Mouse (Mus musculus) lung, postnatal 10 days (tissue): ENCODE measurements around the gene Slc46a3.
A peak's percentile ranks its signal among the peaks of the same experiment; 100 is the strongest.

Experiments
- DNase-seq: peaks from one replicate; pipeline ENCODE4 v3.0.0; 2021

Slc46a3 gene

DNA sequence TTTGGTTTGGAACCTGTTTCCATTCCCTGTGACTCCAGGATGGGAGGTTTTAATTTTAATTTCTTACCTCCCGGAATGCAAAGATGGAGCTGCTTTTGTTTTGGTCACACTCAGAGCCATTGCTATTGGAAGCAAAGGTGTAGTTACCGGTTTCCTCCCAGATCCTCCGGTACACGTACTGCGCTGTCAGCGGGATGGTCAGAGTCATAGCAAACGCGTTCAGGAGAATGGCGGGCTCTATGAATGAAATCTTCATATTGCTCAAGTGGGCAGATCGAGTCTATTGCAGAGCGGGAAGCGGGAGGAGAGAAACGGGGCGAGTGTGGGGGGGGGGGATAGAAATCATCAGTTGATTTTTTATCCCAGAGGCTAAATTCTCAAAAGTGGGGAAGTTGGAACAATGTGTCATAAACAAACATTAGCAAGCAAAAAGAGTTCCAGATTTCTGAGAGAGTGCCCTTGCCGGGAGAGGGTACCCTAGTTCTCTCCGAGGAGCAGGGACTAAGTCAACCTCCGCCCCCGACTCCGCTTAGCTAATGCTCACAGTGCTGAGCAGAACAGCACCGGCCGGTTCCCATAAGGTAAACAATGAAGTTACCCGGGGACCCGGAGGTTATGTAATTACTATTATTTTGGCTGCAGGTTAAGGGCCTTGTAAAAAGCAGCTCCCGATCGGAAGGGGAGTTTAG, 705 bp downstream of the Slc46a3 start:
- DNase-seq: peak; percentile 44

DNA sequence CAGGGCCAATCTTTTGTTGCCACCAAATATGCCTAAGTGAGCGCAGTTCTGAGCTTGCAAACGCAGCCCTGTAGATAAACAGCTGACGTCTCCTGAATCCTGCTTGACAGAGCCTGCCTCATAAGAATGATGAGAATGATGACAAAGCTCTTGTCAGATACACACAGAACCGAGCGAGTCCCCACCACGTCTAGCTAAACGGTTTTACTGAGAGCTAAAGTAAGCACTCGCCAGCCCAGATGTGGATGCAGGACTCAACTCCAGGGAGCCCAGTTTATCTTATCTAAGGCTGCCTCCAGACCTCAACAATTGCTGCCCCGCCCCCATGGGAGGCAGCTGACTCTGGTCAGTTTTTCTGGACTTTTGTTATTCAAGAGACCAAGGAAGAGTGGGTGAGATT, 1.5 kb downstream of the Slc46a3 start:
- DNase-seq: no peak

DNA sequence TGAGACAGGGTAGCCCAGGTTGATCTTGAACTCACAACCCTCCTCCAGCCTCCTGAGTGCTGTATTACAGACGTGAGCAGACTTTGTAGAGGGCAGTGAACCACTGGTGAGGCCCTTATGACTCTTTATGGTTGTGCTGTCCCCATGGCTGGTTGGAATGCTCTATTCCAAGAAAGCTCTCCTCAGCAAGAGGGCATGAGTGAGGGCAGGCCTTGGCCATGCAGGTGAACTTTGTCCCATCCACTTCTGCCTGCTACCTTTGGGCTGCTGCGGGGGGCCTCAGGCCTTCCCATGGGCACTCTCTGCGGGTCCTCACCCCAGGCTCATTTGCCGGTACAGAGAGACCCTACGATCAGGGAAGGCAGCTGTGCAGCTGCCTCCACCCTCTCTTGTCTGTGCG, 1.9 kb downstream of the Slc46a3 start:
- no peak for DNase-seq

DNA sequence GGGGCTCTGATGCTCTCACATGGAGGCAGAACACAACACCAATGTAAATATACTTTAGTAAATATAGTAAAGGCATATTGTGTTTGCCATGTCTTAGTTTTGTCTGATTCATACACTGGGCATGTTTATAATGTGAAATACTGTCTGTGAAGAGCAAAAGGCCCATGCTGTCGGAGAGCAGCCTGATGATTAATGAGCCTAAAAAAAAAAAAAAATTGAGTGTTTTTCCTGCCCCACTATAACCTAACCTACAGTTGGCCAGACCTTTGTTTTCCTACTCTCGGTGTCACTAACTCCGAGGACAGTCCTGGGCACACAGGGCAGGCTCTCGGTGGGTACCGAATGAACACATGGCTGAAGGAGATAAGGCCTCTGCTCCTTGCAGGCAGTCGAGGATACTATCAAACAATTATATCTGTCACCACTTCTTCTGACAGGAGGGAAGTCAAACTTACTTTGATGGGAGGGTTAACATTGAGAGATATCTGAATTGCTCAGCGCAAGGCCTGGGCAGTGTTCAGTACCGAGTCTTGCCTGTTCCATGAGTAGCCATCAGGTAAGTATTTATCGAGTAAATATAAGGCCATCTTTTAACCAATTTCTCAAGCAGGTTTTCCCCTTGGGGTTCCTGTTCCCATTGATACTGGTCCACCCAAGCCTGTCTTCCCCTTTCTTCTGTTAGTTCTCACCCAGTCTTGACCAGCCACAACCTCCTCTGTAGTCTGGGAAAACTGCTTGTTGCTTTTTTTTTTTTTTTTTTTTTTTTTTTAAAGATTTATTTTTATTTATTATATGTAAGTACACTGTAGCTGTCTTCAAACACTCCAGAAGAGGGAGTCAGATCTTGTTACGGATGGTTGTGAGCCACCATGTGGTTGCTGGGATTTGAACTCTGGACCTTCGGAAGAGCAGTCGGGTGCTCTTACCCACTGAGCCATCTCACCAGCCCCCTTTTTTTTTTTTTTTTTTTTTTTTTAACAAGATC, 6.0 kb downstream of the Slc46a3 start:
- DNase-seq: no peak

DNA sequence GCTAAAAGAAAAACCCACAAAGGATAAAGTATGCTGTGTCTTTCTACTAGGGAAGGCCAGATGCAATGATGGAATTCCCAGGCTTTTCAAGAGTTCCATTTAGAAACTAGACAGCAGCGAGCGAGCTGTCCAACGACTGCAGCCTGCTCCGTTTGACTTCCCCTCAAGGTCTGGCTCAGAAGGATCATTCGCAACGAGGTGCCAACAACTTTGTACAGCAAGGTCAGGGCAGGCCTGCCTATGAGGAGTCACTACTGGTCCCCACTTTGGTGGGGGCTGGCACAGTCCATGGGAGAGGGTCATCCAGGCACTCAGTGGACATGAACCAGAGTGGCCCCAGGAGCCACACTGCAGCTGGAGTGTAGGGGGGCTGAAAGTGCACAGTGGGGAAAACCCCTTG, 11.0 kb downstream of the Slc46a3 start:
- no peak for DNase-seq

DNA sequence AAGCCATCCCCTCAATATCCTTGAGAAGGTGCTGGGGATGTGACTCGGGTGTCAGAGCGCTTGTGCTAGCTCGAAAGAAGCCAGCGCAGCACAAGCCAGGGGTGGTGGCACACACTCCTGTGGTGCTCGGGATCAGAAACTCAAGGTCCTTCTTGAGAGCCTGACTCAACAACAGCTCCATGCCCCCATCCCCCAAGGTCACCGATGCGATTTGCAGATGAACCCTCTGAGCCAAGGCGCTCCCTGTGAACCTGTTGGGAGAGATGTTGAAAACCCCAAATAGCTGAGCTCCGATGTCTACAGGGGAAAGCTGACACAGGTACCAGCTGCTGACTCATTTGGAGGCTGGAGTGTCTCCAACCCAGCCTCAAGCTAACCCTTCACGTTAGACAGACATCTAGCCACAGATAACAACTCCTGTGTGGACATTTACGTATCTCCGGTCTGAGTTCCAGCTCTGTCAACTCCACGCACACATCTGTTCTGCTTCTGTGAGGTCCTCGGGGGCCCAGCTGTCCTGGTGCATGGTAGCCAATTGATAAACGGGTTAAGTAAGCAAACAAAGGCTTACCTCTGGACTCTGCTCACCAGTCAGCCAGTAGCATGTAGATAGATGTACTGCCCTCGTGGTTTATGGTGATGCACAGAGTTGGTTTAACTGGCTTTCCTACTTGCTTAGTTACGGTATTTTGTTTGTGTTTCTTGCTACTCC, 14.5 kb downstream of the Slc46a3 start:
- no peak for DNase-seq

DNA sequence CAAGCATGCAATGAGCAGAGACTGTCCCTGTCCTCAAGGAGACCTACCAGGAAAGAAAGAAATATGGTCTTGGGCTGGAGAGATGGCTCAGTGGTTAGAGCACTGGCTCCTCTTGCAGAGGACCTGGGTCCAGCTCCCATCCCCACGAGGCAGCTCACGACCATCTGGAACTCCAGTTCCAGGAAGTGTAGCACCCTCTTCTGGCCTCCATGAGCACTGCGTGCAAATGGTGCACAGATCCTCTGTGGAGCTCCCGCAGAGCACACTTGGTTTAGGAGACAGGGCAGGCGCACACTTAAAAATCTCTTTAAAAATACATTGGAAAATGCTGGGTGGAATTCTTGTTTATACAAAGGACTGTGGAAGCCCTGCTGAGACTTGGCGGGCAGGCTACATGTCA, 17.1 kb downstream of the Slc46a3 start:
- peak; percentile 25 for DNase-seq

DNA sequence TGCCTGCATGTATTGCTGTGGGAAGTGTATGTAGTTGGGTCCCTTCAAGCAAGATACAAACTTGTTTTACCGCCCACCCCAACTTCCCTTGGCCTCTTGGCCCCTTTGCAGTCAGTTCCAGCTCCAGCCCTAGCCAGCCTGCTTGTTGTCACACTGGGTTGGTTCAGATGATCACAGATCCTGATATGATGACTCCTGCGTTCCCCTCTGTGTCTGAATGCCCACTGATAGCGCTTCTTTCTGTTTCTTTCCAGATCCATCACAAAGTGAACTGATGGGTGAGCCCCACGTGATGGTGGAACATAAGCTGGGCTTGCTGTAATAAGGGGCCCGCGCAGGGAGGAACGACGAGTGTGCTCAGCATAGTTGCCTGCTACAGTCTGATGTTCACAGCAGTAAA, 19.4 kb downstream of the Slc46a3 start:
- no peak for DNase-seq

DNA sequence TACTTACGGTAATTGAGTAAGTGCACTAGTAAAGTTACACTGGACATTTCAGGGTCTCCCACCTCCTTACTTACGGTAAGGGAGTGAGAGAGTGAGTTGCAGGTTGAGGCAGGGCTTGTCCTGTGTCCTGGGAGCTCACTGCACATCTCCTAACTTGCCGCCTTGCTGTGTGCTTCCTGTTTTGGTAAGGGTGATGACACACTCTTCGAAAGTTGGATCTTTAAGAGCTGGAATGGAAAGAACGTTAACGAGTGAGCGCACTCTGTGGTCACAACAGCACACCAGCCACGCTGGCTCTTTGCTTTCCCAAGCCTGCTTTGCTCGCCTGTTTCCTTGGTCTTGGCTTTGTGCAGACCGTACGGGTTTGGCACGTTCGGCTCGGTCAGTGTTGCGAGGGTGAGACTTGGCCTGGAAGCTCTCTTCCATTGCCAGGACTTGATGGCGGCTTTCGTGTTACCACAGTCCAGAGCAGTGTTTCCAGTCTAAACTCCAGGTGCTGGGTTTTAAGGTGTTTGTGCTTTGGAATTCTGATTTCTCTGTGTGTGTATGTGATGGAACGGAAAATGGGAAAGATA, 20.0 kb downstream of the Slc46a3 start:
- no peak for DNase-seq

DNA sequence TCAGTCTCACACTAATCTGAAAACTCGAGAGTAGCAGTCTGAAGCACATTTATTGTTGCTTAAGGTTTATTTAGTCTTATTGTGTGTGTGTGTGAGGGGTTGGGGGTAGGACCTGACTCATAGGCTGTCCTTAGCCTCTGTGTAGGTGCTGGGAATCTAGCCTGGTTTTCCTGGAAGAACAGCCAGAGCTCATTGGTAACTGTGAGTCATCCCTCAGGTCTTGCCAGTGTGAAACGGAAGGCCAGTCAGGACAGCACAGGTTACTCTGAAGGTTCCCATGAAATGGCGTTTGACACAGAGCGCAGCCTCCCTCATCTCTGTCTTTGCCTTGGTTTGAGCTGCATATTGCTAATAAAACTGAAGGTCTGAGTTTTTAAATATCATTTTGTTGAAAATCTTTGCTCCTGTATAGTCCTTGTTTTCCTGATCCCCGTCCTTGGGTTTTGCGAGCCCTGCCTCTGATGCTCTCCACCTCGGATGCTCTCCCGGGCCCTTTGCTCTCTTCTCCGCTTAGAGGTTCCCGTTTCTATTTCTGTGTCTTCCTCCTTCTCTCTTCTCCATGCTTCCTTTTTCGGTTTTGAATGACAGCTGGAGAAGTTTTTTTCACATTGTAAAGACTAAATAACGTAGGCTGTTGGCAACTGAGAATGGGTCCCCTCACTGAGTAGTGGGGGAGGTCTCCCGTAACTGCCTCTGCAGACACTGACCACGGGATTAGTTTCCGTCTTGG, 23.4 kb downstream of the Slc46a3 start:
- no peak for DNase-seq

DNA sequence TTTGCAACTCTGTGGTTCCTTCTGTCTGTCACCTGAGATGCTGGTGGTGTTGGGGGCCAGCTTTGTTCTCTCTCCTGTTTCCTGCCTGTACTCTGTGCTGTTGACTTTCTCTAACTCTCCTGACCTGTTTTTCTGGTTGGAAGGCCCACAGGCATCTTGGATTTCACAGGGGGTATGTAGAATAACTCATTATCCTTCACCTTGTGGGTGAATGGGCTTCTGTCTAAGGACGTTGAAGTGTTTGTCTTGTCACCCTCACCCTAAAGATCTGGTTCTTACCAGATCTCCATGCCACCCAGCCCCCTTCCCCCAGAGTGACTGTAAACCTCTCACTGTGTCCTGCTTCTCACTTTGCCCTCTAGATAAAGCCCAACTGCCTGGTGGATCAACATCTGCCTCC, 24.3 kb downstream of the Slc46a3 start:
- DNase-seq: no peak

DNA sequence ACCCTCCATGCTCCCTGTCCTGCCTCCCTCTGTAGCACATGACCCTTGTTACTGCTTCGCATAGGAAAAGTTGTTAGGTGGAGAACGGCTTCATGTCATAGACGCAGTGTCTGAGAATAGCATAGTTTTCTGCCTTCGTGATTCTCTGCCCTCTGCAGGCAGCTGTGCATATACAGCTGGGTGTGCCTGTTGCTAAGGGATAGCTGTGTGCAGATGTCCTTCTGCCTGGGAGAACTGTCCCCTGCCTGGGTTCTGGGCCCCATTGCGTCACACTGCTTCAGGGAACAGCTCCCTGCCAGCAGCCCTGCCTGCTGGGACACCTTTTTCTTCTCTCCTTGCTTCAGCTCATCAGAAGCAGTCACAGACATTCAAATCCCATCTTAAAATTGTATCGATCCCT, 25.0 kb downstream of the Slc46a3 start:
- no peak for DNase-seq

DNA sequence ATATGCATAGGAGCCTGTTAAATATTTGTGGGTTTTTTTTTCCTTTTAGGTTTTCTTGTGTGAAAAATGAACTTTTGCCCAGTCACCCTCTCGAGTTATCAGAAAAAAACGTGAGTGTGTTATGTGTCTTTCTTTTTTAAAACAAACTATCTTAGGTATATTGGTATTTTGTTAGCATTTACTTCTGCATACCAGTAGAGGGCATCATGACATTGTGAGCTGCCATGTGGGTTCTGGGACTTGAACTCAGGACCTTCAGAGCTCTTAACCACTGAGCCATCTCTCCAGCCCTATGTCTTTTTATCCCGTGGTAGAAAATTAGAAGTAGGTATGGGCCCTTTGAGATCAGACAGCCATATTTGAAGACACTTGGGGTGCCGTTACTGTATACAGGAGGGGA, 25.9 kb downstream of the Slc46a3 start:
- no peak for DNase-seq

DNA sequence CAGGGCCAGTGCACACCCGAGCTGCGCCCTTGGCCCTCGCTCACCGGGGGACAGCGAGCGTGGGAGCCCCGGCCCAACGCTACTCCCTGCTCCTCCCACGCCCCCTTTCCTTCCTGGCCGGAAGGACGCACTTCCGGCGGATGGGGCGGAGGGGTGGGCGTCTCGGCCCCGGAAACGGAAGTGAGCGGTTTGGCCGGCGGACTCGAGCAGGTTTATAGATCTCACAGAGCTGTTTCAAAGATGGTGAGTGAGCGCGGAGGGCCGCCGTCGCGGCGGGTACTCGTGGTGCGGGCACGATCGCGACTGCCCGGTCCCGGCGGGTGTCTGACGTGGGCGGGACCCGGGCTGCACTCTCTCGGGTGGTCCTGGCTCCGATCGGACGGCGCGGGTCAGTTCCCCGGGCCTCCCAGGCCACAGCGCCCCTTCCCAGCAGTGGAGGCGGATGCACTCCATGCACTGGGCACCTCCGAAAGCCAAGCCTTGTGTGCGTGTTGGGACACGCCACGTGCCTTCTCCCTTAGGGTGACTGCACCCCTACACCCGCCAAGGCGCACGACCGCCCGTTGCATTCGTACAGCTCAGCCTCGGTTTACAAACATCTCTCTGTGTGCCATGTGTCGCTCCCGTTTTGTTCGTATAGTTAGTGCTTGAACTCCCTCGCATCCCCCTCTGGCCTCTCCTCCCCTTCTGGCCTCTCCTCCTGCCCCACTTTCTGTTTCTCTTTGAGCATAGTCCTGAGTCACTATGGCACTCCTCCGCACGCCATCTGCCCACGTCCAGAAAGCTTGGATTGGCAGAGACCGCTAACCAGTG, 34.0 kb downstream of the Slc46a3 start, which contains the start of gene Pomp:
TSS of gene Pomp (plus strand) at position 13 of the 813 bp plus-strand sequence.
- peak; percentile 94 for DNase-seq

DNA sequence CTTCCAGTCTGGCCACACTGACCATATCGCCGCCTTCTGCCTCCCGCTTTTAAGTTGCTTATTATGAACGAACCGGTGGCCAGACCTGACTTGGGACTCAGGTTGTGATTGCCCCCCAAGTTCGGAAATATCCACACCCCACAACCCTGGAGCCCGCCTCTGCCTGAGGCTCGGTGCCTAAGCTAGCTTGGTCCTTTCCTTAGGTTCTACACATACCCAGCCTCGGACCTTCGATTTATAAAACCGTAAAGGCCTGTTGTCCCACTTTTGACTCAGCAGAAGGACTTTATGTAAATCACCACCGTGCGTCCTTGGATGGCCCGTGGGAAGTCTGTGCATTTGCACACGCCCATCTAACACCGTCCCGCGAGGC, 34.6 kb downstream of the Slc46a3 start:
- no peak for DNase-seq

DNA sequence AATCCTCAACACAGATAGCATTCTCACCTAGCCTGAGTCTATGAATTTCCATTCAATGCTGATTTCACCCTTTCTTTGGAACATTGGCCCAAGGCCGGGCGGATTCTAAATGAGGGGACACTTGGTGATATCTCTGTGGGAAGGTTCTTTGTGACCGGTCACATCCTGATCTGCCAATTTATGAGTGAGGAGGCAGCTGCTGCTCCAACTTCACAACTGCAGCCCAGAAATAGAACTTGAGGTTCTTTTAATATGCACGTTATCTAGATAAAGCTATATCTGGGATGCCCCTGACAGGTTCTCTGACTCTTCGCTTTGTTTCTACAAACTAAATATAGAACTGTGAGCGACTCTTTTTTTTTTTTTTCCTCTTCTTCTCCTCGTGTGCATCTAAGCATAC, 44.4 kb downstream of the Slc46a3 start:
- no peak for DNase-seq

DNA sequence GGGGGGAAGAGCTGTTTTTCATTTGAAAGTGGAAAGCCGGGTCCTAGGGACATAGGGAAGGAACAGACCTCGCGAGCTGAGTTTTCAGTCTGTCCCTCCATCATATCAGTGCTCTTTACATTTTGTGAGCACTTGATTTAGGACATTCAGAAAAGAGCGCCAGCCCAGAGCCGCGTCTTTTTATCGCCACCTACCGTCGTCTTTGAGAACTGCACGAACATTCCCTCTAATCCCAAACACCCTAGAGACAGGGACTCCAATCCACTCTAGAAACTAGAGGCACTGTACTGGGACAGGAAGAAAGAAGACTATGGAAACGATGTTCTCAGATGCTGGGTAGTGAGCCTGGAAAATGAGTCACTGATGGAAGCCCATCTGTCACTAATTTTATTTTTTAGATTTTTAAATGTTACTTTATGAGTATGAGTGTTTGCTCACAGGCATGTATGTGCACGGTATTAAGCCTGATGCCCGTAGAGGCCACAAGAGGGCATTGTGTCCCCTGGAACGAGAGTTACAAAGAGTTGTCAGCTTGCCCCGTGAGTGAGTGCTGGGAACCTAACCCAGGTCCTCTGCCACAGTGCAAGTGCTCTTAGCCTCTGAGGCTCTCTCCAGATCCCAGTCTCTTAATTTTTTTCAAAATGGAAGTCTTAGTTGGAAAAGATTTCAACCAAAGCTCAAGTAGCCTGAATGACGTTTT, 46.3 kb downstream of the Slc46a3 start:
- DNase-seq: peak; percentile 78

DNA sequence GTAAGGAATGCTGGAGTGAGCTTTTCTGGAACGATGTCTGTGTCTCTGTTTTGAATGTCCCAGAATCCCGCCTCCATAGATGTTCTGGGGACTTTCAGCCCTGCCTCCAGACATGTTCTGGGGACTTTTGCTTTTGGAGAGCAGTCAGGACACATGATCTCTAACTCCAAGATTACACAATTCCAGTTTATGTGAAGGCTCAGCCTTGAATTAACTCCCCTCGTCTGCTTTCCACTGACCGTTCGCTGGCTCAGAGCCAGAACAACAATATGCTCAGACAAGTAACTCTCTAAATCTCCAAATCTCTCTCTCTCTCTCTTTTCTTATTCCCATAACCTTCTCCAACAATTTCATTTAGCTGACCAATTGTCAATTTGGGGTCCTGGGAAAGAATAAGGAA, 47.3 kb downstream of the Slc46a3 start:
- no peak for DNase-seq

DNA sequence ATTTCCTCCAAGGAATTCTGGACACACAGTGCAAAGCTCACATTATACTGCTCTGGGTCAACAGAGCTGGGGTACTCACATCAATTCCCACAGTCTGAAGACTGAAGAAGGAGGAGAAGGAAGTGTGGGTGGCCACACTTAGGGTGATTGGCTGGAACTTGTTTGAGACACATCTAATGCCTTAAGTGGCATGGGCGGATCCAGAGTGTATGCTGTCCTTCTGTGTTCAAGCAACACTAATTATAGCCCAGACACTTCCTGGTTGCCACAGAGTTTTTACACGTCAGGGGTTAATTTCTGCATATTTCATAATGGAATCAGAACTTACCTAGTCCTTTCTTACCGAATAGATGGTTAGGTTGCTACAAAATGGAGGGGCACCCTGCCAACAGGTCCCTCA, 49.3 kb downstream of the Slc46a3 start:
- DNase-seq: no peak

DNA sequence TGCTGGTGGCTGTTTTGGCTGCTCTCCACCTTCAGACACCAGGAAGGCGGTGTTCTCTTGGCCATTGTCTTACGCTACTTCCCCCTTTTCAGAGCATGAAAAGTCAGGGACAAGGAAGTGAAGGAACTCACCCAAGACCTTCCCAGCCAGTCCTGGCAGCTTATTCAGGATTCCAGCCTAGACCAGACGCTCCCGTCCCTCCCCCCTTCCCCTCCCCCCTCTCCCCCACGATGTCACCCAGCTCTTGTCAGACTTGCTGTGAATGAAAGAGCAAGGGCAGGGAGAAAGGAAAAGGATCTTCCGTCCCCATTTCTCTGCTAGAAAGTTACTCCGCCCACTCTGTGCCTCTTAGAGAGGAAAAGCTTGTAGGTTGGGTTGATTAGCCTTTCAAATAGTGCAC, 51.3 kb downstream of the Slc46a3 start:
- no peak for DNase-seq

DNA sequence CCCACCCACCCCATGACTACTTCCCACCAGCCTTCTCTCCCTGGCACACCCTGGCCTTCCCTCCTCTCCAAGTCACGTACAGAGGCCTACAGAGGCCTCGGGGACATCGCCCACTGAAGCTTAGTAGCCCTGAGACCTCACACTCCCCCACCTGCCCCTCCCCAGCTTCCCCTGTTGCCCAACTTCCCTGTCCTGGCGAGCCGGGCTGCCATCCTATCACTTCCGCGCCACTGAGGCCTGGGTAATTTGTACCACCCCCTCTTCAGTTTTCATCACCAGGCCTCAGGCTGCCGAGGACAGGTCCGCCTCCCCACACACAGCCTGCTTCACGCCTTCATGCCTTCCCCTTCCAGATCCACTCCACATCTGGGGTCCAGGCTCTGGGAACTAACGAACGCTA, 55.2 kb downstream of the Slc46a3 start:
- DNase-seq: no peak
